Mouse (Mus musculus) megakaryocyte, embryonic 14.5 days (primary cell): Measurements from ENCODE around the gene Pthlh.

Experiments
- FLI1 ChIP-seq: IDR thresholded peaks from 2 replicates; pipeline ENCODE4 v1.6.1; 2012; ENCODE audit warnings: low read length, inconsistent platforms, mixed read lengths
- GATA1 ChIP-seq: IDR thresholded peaks from 3 replicates; pipeline ENCODE4 v1.6.1; 2012; ENCODE audit warnings: mixed read lengths, low read length, inconsistent platforms, borderline replicate concordance

GRCm38 (mm10) chr6:147263178-147263577, 805 bp downstream of the Pthlh start:
- no peak for TF ChIP-seq GATA1
- TF ChIP-seq FLI1, result no peak
